Mouse (Mus musculus): ENCODE measurements around the gene Ccdc65. TPM values are rescaled to one million over a fixed set of nuclear protein-coding genes. Genes with fewer than 3 reads are reported as not detected.

Ccdc65 gene
- polyA plus RNA-seq, 1 experiment from 2014 or later: not detected

DNA sequence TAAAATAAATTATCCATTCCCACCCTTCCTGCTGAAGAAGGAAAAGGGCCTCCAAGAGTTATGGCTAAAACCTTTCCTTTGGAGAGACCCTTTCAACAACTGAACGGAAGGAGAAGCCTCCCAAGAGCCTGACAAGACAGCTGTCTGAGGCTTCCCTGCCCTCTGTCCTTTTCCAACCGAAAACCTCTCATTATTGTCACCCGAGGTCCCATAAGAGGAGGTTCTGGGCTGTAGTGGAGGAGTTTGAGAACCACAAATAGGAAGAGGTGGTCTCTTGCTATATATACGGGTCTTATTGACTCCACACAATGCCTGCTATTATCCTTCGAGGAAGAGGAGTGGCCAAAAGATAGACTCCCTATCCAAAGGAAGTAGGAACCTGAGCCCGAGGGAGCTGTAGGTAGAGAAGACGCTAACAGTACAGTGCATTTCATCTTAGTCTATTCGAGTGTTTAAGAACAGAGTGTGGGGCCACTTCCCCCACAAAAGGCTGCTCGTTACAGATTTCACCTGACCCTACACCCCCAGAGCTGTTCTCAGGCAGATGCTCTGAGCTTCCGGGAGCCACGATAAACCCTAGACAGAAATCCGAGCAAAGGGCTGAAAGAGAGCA lies 63.9 kb downstream of the Ccdc65 start:
- H3K4me3 ChIP-seq (replicated peaks): peak overlapping the region; percentile 50
- H3K27ac ChIP-seq: no peak overlapping the region
- 5% methylated on average over 12 of the region's 12 CpGs for WGBS (ENCODE audit: insufficient replicate concordance)
- ATAC-seq (ENCODE audit: low read depth) (no peak), DNase-seq (no peak)
- peaks cover 92% of the 10 kb centered on the region for H3K27me3 ChIP-seq
- H3K4me1 ChIP-seq (replicated peaks): peaks cover 30% of the 10 kb centered on the region
- no peak overlapping the region for H3K9ac ChIP-seq
- H3K4me2 ChIP-seq: peak overlapping the region; percentile 65
- no peaks in the 10 kb centered on the region for H3K36me3 ChIP-seq
- H3K9me3 ChIP-seq (replicated peaks): no peaks in the 10 kb centered on the region

DNA sequence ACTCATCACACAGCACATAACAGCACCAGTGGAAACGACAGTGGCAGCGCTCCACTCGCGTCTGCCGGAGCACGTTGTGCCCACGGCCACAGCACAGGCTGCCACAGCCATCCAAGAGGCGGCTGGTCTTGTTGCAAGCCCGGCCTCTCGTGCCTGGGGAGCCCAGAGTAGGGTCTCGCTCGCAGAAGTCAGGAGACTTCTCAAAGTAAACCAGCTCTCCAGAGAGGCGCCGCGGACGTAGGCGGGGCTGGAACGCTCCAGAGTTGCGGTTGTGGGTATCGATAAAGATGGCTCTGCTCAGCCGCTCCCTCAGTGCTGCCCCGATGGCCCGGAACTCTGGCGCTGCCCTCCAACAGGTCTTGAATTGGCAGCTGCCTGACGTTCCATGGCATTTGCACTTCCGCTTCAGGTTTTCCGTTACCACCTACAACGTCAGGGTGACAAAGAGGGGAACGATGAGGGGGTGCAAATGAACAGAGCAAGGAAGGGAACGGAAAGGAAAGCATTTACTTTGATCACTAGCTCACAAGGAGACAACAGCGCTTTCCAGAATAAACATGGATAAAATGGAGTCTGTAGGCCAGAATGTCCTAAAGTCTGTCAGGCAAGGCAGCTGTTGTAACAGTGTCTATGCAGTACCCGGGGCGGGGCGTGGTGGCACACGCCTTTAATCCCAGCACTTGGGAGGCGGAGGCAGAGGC lies 64.7 kb downstream of the Ccdc65 start:
- Histone ChIP-seq H3K36me3 (no peaks in the 10 kb centered on the region), H3K27me3 (peaks cover 99% of the 10 kb centered on the region), H3K4me3 (replicated peaks) (peak overlapping the region; percentile 50), H3K4me1 (replicated peaks) (peaks cover 37% of the 10 kb centered on the region), H3K9ac (peak overlapping the region; percentile 46), H3K4me2 (peak overlapping the region; percentile 65), H3K9me3 (replicated peaks) (no peaks in the 10 kb centered on the region), H3K27ac (no peak overlapping the region)
- DNase-seq: peak; percentile 23
- 2% methylated on average over 36 of the region's 36 CpGs for WGBS (ENCODE audit: insufficient replicate concordance)
- ATAC-seq (ENCODE audit: low read depth): no peak; the same call in 1 of the 2 replicates

Other genes with a start within 250 kb of the Ccdc65 start
- not detected in 2 replicates for gene OR5BS1P, start 238.3 kb upstream of the Ccdc65 start, polyA plus RNA-seq (2015; fragmentation: Nextera tagmentation; extraction: Ambion mirVana)
- not detected in 2 replicates for gene Lalba, start 225.5 kb upstream of the Ccdc65 start, polyA plus RNA-seq (2015; fragmentation: Nextera tagmentation; extraction: Ambion mirVana)
- not detected in 2 replicates for gene Olfr279, start 215.8 kb upstream of the Ccdc65 start, polyA plus RNA-seq (2015; fragmentation: Nextera tagmentation; extraction: Ambion mirVana)
- 49.7 and 54.6 TPM in 2 replicates for gene Kansl2, start 173.9 kb upstream of the Ccdc65 start, polyA plus RNA-seq (2015; fragmentation: Nextera tagmentation; extraction: Ambion mirVana)
- 27.4 and 34.3 TPM in 2 replicates for gene Ccnt1, start 137.3 kb upstream of the Ccdc65 start, polyA plus RNA-seq (2015; fragmentation: Nextera tagmentation; extraction: Ambion mirVana)
- not detected in 2 replicates for gene 4930415O20Rik, start 137.2 kb upstream of the Ccdc65 start, polyA plus RNA-seq (2015; fragmentation: Nextera tagmentation; extraction: Ambion mirVana)
- 5.2 and 6.2 TPM in 2 replicates for gene Adcy6, start 98.1 kb upstream of the Ccdc65 start, polyA plus RNA-seq (2015; fragmentation: Nextera tagmentation; extraction: Ambion mirVana)
- 1.4 and 1.5 TPM in 2 replicates for gene Cacnb3, start 77.4 kb upstream of the Ccdc65 start, polyA plus RNA-seq (2015; fragmentation: Nextera tagmentation; extraction: Ambion mirVana)
- 14.7 and 15.5 TPM in 2 replicates for gene Ddx23, start 45.3 kb upstream of the Ccdc65 start, polyA plus RNA-seq (2015; fragmentation: Nextera tagmentation; extraction: Ambion mirVana)
- gene Rnd1, start 30.7 kb upstream of the Ccdc65 start, polyA plus RNA-seq (2015; fragmentation: Nextera tagmentation; extraction: Ambion mirVana): 0.35 and 0.37 TPM in 2 replicates
- gene Fkbp11, start 20.0 kb downstream of the Ccdc65 start, polyA plus RNA-seq (2015; fragmentation: Nextera tagmentation; extraction: Ambion mirVana): 91.3 and 91.7 TPM in 2 replicates
- 11.9 and 13.8 TPM in 2 replicates for gene Arf3, start 55.0 kb downstream of the Ccdc65 start, polyA plus RNA-seq (2015; fragmentation: Nextera tagmentation; extraction: Ambion mirVana)
- gene Wnt10b, start 69.9 kb downstream of the Ccdc65 start, polyA plus RNA-seq (2015; fragmentation: Nextera tagmentation; extraction: Ambion mirVana): not detected in 2 replicates
- not detected in 2 replicates for gene Wnt1, start 81.7 kb downstream of the Ccdc65 start, polyA plus RNA-seq (2015; fragmentation: Nextera tagmentation; extraction: Ambion mirVana)
- gene Ddn, start 101.3 kb downstream of the Ccdc65 start, polyA plus RNA-seq (2015; fragmentation: Nextera tagmentation; extraction: Ambion mirVana): not detected in 2 replicates
- 116 and 117 TPM in 2 replicates for gene Prkag1, start 123.3 kb downstream of the Ccdc65 start, polyA plus RNA-seq (2015; fragmentation: Nextera tagmentation; extraction: Ambion mirVana)
- 4.0 and 4.2 TPM in 2 replicates for gene Kmt2d, start 163.0 kb downstream of the Ccdc65 start, polyA plus RNA-seq (2015; fragmentation: Nextera tagmentation; extraction: Ambion mirVana)
- 4.0 and 4.2 TPM in 2 replicates for gene Rhebl1, start 186.3 kb downstream of the Ccdc65 start, polyA plus RNA-seq (2015; fragmentation: Nextera tagmentation; extraction: Ambion mirVana)
- gene Dhh, start 190.3 kb downstream of the Ccdc65 start, polyA plus RNA-seq (2015; fragmentation: Nextera tagmentation; extraction: Ambion mirVana): 0.12 and 0.16 TPM in 2 replicates
- 3.2 and 3.9 TPM in 2 replicates for gene Lmbr1l, start 210.0 kb downstream of the Ccdc65 start, polyA plus RNA-seq (2015; fragmentation: Nextera tagmentation; extraction: Ambion mirVana)
- gene Tuba1b, start 226.4 kb downstream of the Ccdc65 start, polyA plus RNA-seq (2015; fragmentation: Nextera tagmentation; extraction: Ambion mirVana): 1,202 and 1,287 TPM in 2 replicates
- gene Gm49450, start 245.3 kb downstream of the Ccdc65 start, polyA plus RNA-seq (2015; fragmentation: Nextera tagmentation; extraction: Ambion mirVana): not detected in 2 replicates
- gene Tuba1a, start 245.5 kb downstream of the Ccdc65 start, polyA plus RNA-seq (2015; fragmentation: Nextera tagmentation; extraction: Ambion mirVana): 109 TPM in 2 replicates